Mouse (Mus musculus) mouse embryonic stem cell (cell line): Measurements from ENCODE around the gene Nox3.

Source experiments
- in situ Hi-C, 2 experiments: fragments of 300-500 bp; cut with MboI; formaldehyde crosslinking; loops; 1 replicate in 1 of 2; 3 replicates in 1 of 2; pipeline ENCODE4 v1.14.3; 2019 to 2020; ENCODE audit warnings: low sequenced_read_pairs in 2 of 2, low pct_unique_long_range_greater_than_20kb in 1 of 2, mixed read lengths in 1 of 2; ENCODE audit not compliant: unreplicated experiment in 1 of 2

The Nox3 gene

GRCm38 (mm10) chr17:3615553-3615952, 80.5 kb downstream of the Nox3 start:
- in situ Hi-C loops: no loop called here

GRCm38 (mm10) chr17:3611781-3612075, 84.3 kb downstream of the Nox3 start:
- in situ Hi-C loops: no loop called here

DNA sequence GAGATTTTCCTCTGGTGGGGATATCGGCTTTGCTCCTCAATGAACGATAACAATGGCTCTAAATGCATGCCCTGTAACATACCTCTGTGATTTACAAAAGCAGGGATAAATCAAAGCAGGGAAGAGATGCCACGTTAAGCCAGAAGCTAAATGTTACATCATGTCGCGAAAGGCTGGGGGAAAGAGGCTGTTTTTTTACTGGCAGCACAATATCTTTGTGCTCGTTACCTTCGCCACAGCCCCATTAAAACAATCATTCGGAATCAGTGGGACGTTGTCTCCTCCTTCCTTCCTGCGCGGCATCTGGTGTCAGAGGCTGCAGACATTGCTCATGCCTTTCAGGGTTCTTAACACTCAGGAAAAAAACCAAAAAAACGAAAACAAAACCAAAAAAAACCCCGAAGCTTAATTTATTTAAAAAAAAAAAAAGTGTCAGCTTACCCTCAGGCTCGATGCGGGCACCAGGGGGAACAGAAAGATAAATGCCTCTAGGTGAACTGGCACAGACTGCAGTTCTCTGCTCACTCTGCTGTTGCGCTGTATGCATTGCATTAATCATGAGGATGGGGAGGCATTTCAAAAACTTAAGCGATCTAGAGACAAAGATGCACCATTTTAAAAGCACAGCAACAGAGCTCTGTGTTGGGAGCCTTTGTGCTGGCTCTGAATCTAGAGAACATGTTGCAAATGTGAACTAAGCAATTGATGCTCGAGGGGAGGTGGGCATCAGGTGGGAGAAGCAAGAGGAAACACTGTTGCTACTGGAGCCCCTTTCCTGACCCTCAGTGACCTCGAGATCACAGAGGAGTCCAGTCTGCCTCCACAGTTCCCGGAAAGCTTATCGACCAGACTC, 84.9 kb downstream of the Nox3 start:
- in situ Hi-C loops: no loop called here

GRCm38 (mm10) chr17:3610307-3610754, 85.7 kb downstream of the Nox3 start:
- in situ Hi-C loops: no loop called here

DNA sequence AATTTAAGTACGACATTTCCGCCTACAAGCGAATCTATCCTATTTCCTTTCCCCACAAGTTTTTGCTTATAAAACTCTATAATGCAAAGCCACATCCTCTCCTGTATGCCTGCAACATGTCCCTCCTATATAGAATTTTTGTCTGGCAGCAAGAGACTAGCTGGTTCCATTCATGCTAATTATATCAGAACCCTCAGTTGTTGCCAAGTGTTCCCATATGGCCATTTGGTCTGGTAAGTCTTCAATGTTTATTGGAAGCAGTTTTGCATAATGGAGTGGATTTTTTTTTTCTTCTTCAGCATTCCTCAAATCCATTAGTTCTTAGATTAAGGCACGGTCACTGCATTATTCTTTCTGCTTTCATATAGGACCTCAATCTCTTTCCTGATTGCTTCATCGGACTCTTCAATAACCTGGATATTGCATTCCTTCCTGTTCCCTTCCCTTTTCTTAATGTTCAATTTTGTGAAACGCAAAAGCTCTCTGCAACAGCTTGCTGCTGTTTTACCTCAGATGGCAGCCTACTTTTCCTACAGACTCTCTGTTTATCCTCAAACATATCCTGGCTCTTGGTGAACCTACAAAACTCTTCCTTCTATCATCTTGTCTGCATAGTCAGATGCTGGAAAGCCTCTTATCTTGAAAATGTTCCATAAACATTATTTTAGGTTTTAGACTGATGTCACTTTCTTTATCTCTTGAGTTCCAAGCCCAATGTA, 92.9 kb downstream of the Nox3 start:
- in situ Hi-C loops: no loop called here

DNA sequence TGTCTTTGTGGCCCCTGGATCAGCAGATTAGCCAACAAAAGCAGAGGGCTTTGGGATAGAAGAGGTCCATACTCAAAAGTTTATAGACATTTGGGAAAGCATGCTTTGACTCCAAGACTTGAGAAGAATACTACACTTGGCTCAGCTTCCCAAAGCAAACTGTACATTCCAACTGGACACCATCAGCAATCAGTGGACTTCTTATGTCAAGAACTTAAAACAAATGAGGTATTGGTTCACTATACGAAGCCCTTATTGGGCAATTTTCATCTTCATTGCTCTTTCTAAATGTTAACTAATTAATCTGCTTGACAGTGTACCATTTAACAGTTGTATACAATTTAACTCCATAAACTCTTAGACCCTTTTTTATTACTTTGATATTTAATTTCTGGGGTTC, 97.7 kb downstream of the Nox3 start:
- in situ Hi-C loops: loop anchor here in 1 of 2 experiments (25.0 kb wide), 2 partner anchors 189 to 514 kb away; no protein-coding TSS in a partner anchor

DNA sequence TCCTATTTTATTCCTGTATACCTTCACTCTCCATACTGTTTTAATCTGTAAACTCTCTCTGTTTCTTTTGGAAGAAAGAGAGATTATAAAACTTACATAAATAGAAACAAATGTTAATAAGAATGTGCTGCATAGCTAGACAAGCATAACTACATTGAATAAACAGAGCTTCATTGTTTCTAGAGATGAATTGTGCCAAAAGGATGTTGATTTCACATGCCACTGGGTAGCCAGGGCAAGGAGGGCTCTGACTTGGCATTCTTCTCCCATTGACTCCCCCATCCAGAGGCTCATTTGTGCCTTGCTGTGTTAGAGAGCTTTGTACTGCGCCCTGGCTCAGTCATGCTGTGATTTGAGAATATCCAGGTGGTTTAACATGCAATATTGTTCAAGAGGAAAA, 98.2 kb downstream of the Nox3 start:
- in situ Hi-C loops: loop anchor here in 1 of 2 experiments (25.0 kb wide), 2 partner anchors 189 to 514 kb away; no protein-coding TSS in a partner anchor

GRCm38 (mm10) chr17:3597130-3597529, 98.9 kb downstream of the Nox3 start:
- in situ Hi-C loops: loop anchor here in 1 of 2 experiments (25.0 kb wide), 2 partner anchors 190 to 515 kb away; no protein-coding TSS in a partner anchor
